Mouse (Mus musculus): Measurements from ENCODE around the gene Rgs3.

DNA sequence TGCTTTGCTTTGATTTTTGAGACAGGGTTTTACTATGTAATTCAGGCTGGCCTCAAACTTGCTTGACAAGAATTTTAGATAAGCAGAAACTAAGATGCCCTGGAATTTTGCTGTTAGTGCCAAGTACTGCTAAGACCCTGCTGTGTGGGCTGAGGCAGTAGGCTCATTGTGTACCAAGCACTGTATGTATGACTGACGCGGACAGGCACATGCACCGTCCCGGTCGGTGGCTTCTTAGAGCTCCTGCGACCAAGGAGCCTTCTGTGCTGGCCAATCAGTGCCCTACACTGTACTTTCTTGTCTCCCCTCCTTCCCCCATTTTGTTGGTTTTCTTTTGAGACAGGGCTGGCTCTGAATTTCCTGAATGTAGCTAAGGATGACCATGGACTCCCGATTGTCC, 44.7 kb upstream of the Rgs3 start:
- no peak for TF ChIP-seq CTCF (IDR thresholded peaks at IDR 0.05; ENCODE audit: borderline replicate concordance, insufficient read depth, low read length)
- no peak for TF ChIP-seq POLR2A (IDR thresholded peaks at IDR 0.05; ENCODE audit: low read depth, low read length)
